ENCODE assay signal across 8 mouse cellular contexts in genomic region chr13:9094186-9094980, GRCm38 (mm10). TPM values are rescaled to one million over a fixed set of nuclear protein-coding genes. Genes with fewer than 3 reads are reported as not detected.
DNase-seq lines count a peak whose midpoint lies in the region; ATAC-seq and TF ChIP-seq lines count a peak whose summit lies in the region.

No protein-coding gene starts in this region.

- no peak for TF ChIP-seq EP300 in stomach, postnatal 0 days (optimal IDR thresholded peaks at IDR 0.05)

- H3K4me2 ChIP-seq in hindbrain, postnatal 0 days (ENCODE audit: low read depth, low read length): peak overlapping the region; percentile 90
- peak overlapping the region; percentile 96 for H3K4me2 ChIP-seq in midbrain, embryonic 14.5 days (ENCODE audit: low read length)
- H3K4me2 ChIP-seq in stomach, postnatal 0 days (replicated peaks; ENCODE audit: low read depth): peak overlapping the region; percentile 71

- H3K27me3 ChIP-seq in hindbrain, postnatal 0 days (ENCODE audit: insufficient read depth, low read length): no peaks in the 10 kb centered on the region
- no peaks in the 10 kb centered on the region for H3K27me3 ChIP-seq in midbrain, embryonic 14.5 days (ENCODE audit: control insufficient read depth, insufficient read depth, low read length)
- H3K27me3 ChIP-seq in stomach, postnatal 0 days (ENCODE audit: control insufficient read depth, insufficient read depth, low read length): no peaks in the 10 kb centered on the region

- TF ChIP-seq CTCF in left cerebral cortex, adult 2 months (IDR thresholded peaks at IDR 0.05): no peak
- no peak for TF ChIP-seq CTCF in hindbrain, postnatal 0 days (IDR thresholded peaks at IDR 0.05; ENCODE audit: low read depth)
- no peak for TF ChIP-seq CTCF in stomach, postnatal 0 days (IDR thresholded peaks at IDR 0.05; ENCODE audit: low read depth)

- ATAC-seq in hindbrain, postnatal 0 days: peak; percentile 55
- ATAC-seq in midbrain, embryonic 14.5 days (ENCODE audit: low FRiP score, low TSS enrichment): peak; percentile 62
- peak; percentile 67 for ATAC-seq in stomach, postnatal 0 days (ENCODE audit: low FRiP score, low TSS enrichment)

- no peaks in the 10 kb centered on the region for H3K9me3 ChIP-seq in hindbrain, postnatal 0 days (ENCODE audit: low read length)
- H3K9me3 ChIP-seq in midbrain, embryonic 14.5 days (ENCODE audit: control insufficient read depth, low read length): no peaks in the 10 kb centered on the region
- H3K9me3 ChIP-seq in stomach, postnatal 0 days (ENCODE audit: control insufficient read depth, low read length): no peaks in the 10 kb centered on the region

- intact Hi-C loops in left cerebral cortex, adult 2 months (cut with DNase I): loop anchor here (5.0 kb wide), 1 partner anchor 207 kb away; the partner anchor contains the start of gene Idi1

- under 1% methylated on average over 52 of the region's 63 CpGs for WGBS in hindbrain, postnatal 0 days
- under 1% methylated on average over 63 of the region's 63 CpGs for WGBS in midbrain, embryonic 14.5 days
- under 1% methylated on average over 58 of the region's 63 CpGs for WGBS in stomach, postnatal 0 days

- H3K4me1 ChIP-seq in hindbrain, postnatal 0 days (ENCODE audit: insufficient read depth, low read length): no peaks in the 10 kb centered on the region
- peaks cover 9% of the 10 kb centered on the region; the same call in 1 of the 2 replicates for H3K4me1 ChIP-seq in midbrain, embryonic 14.5 days (ENCODE audit: control insufficient read depth, insufficient read depth, low read length)
- H3K4me1 ChIP-seq in stomach, postnatal 0 days (replicated peaks; ENCODE audit: control insufficient read depth, insufficient read depth): no peaks in the 10 kb centered on the region; the same call in 1 of the 2 replicates

- H3K9ac ChIP-seq in hindbrain, postnatal 0 days (replicated peaks; ENCODE audit: low read length): peak overlapping the region; percentile 88
- peak overlapping the region; percentile 92 for H3K9ac ChIP-seq in midbrain, embryonic 14.5 days (replicated peaks; ENCODE audit: low read length)
- peak overlapping the region; percentile 96 for H3K9ac ChIP-seq in stomach, postnatal 0 days (ENCODE audit: low read length)

- peak overlapping the region; percentile 68 for H3K4me3 ChIP-seq in left cerebral cortex, adult 2 months
- H3K4me3 ChIP-seq in hindbrain, postnatal 0 days (ENCODE audit: low read length): peak overlapping the region; percentile 79
- peak overlapping the region; percentile 94 for H3K4me3 ChIP-seq in midbrain, embryonic 14.5 days (replicated peaks; ENCODE audit: low read depth, low read length)
- H3K4me3 ChIP-seq in stomach, postnatal 0 days (ENCODE audit: low read depth, low read length): peak overlapping the region; percentile 98

- peak overlapping the region; percentile 89 for H3K27ac ChIP-seq in left cerebral cortex, adult 2 months
- H3K27ac ChIP-seq in hindbrain, postnatal 0 days: peak overlapping the region; percentile 94
- peak overlapping the region; percentile 88 for H3K27ac ChIP-seq in midbrain, embryonic 14.5 days (replicated peaks; ENCODE audit: low read depth, low read length)
- H3K27ac ChIP-seq in stomach, postnatal 0 days (replicated peaks): peak overlapping the region; percentile 100

- H3K36me3 ChIP-seq in hindbrain, postnatal 0 days (ENCODE audit: insufficient read depth, low read length): no peaks in the 10 kb centered on the region
- H3K36me3 ChIP-seq in midbrain, embryonic 14.5 days (ENCODE audit: control insufficient read depth, insufficient read depth, low read length): no peaks in the 10 kb centered on the region
- no peaks in the 10 kb centered on the region for H3K36me3 ChIP-seq in stomach, postnatal 0 days (ENCODE audit: control insufficient read depth, insufficient read depth, low read length)

- DNase-seq in left cerebral cortex, adult 2 months (ENCODE audit: extremely low spot score in 1 of 2, low spot score in 2 of 2): peak in 1 of 2 experiments; percentile 26
- no peak for DNase-seq in left cerebral cortex, adult 11 months (ENCODE audit: low spot score)
- peak; percentile 28 for DNase-seq in c-Kit-negative CD71-positive TER-119-positive erythroid progenitor cells, embryonic 14.5 days (ENCODE audit: low read depth, low spot score)
- peak; percentile 34 to 44 for DNase-seq in frontal cortex, postnatal 10 days (ENCODE audit: low spot score in 2 of 2)
- peak; percentile 39 for DNase-seq in hindbrain, postnatal 0 days (ENCODE audit: low spot score)
- peak; percentile 61 for DNase-seq in liver
- peak; percentile 46 for DNase-seq in midbrain, embryonic 14.5 days
- peak; percentile 72 for DNase-seq in stomach, postnatal 0 days (ENCODE audit: low spot score)

RNA-seq across cellular contexts. Expression of gene Larp4b, which starts 0.7 kb away (rescaled TPM):
- 10 to 100 TPM; 70.5 to 76.6 TPM for total RNA-seq in left cerebral cortex, adult 2 months (2021)
- total RNA-seq in hindbrain, postnatal 0 days (2014; rRNA removed): 57.8 and 64.1 TPM in 2 replicates
- polyA plus RNA-seq in hindbrain, postnatal 0 days (2015; fragmentation: Nextera tagmentation; extraction: Ambion mirVana): 32.2 and 32.6 TPM in 2 replicates
- 45.6 and 51.6 TPM in 2 replicates for polyA plus RNA-seq in midbrain, embryonic 14.5 days (2014; fragmentation: Nextera tagmentation; extraction: Ambion mirVana)
- polyA plus RNA-seq in stomach, postnatal 0 days (2015; fragmentation: Nextera tagmentation; extraction: Ambion mirVana): 28.4 and 29.0 TPM in 2 replicates
